Mouse (Mus musculus): ENCODE data around the gene Opa1. TPM values are rescaled to one million over a fixed set of nuclear protein-coding genes. Genes with fewer than 3 reads are reported as not detected.

Opa1 gene
- 33.1 and 34.3 TPM in 2 replicates for polyA plus RNA-seq (2015; fragmentation: Nextera tagmentation; extraction: Ambion mirVana)

DNA sequence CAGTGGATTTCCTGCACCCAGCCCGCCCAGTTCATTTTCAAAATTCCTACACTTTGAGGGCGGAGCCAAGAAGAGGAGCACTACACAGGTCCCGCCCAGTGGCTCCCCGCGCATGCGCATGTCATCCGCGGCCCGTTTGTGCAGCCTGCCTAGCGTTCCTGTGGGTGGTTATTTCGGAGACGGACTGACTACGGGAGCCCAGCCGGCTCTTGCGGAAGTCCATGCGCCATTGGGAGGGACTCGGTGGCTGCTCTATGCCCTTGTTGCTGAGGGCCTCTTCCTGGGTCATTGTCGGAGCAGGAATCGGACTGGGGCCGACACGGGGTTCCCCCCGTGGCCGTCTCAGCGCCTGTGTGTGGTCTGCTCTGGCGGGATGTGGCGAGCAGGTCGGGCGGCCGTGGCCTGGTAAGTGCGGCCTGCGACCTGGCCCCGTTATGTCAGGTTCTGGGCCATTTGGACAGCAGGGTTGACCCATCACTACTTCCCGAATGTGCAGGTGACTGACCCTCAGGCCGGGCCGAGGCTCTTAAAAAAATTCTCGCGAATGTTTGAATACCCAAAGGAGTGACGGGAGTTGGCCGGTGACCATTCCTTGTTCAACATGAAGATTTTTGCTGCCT lies at the start of gene Opa1:
Gene Opa1 (plus strand): TSS at position 168 of the 620 bp plus-strand sequence.
- H3K27me3 ChIP-seq (ENCODE audit: insufficient read depth, low read length), result peaks cover 3% of the 10 kb centered on the region; the same call in 1 of the 2 replicates
- H3K4me1 ChIP-seq (ENCODE audit: insufficient read depth, low read length), result peaks cover 8% of the 10 kb centered on the region; the same call in 1 of the 2 replicates
- peak within 1 kb of the TSS; percentile 83 for H3K9ac ChIP-seq (replicated peaks; ENCODE audit: low read length)
- H3K4me2 ChIP-seq (replicated peaks; ENCODE audit: low read depth, low read length), result peak within 1 kb of the TSS; percentile 73
- under 1% methylated on average over 39 of the region's 39 CpGs for WGBS
- H3K9me3 ChIP-seq (ENCODE audit: low read length), result no peaks in the 10 kb centered on the region
- peak; percentile 99 for ATAC-seq (ENCODE audit: low FRiP score, low TSS enrichment)
- H3K36me3 ChIP-seq (ENCODE audit: insufficient read depth, low read length), result no peaks in the 10 kb centered on the region
- H3K4me3 ChIP-seq (ENCODE audit: low read length), result peak within 1 kb of the TSS; percentile 70
- H3K27ac ChIP-seq (ENCODE audit: low read length), result no peak within 1 kb of the TSS

DNA sequence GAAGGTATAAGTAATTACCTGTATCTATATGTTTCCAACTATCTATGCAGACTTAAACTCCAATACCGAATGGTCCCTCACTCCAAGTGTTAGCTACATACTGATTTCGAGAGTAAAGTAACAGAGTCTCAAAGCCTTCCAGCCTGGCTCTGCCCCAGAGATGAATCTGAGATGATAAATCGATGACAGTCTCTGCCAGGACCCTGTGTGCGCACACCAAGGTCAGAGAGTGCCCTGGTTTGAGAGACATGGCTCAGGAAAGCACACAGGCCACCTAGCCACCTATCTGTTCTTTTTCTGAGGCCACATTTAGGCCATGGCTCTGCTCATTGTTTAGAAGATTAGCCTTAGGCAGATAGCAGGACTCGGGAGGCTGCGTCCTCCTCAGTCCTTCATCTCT lies 45.5 kb upstream of the Opa1 start:
- no peaks in the 10 kb centered on the region for H3K4me1 ChIP-seq (ENCODE audit: insufficient read depth, low read length)
- 80% methylated on average over 6 of the region's 6 CpGs for WGBS
- ATAC-seq (ENCODE audit: low FRiP score, low TSS enrichment), result no peak
- H3K27ac ChIP-seq (ENCODE audit: low read length), result no peak overlapping the region
- H3K4me2 ChIP-seq (replicated peaks; ENCODE audit: low read depth, low read length), result no peak overlapping the region
- no peak overlapping the region for H3K4me3 ChIP-seq (ENCODE audit: low read length)
- no peaks in the 10 kb centered on the region; the same call in 1 of the 2 replicates for H3K27me3 ChIP-seq (ENCODE audit: insufficient read depth, low read length)
- H3K36me3 ChIP-seq (ENCODE audit: insufficient read depth, low read length), result no peaks in the 10 kb centered on the region
- no peak overlapping the region for H3K9ac ChIP-seq (replicated peaks; ENCODE audit: low read length)
- no peaks in the 10 kb centered on the region for H3K9me3 ChIP-seq (ENCODE audit: low read length)

DNA sequence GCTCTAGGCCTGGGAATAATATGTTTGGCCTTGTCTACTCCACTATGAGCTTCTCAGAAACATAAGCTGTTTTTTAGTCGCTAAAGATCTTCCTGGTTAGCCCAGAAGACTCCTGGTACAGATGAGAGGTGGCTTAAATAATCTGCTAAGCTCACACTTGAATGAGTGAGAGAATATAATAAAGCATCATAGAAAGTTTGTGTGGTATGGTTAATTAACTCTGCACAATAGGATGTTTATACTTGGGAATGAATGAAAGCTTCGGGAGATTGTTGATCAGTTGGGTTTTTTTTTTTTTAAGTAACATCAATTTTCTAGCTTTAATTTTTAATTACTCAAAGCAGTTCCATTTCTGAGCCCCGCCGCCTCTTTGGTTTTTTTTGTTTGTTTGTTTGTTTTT lies 43.3 kb upstream of the Opa1 start:
- no peak overlapping the region for H3K4me3 ChIP-seq (ENCODE audit: low read length)
- peaks cover under 1% of the 10 kb centered on the region; the same call in 1 of the 2 replicates for H3K4me1 ChIP-seq (ENCODE audit: insufficient read depth, low read length)
- no peaks in the 10 kb centered on the region for H3K9me3 ChIP-seq (ENCODE audit: low read length)
- no peak for ATAC-seq (ENCODE audit: low FRiP score, low TSS enrichment)
- H3K36me3 ChIP-seq (ENCODE audit: insufficient read depth, low read length), result no peaks in the 10 kb centered on the region
- H3K9ac ChIP-seq (replicated peaks; ENCODE audit: low read length), result no peak overlapping the region
- WGBS, result 86% methylated on average over 4 of the region's 4 CpGs
- H3K27ac ChIP-seq (ENCODE audit: low read length), result no peak overlapping the region
- H3K27me3 ChIP-seq (ENCODE audit: insufficient read depth, low read length), result no peaks in the 10 kb centered on the region
- H3K4me2 ChIP-seq (replicated peaks; ENCODE audit: low read depth, low read length), result no peak overlapping the region

DNA sequence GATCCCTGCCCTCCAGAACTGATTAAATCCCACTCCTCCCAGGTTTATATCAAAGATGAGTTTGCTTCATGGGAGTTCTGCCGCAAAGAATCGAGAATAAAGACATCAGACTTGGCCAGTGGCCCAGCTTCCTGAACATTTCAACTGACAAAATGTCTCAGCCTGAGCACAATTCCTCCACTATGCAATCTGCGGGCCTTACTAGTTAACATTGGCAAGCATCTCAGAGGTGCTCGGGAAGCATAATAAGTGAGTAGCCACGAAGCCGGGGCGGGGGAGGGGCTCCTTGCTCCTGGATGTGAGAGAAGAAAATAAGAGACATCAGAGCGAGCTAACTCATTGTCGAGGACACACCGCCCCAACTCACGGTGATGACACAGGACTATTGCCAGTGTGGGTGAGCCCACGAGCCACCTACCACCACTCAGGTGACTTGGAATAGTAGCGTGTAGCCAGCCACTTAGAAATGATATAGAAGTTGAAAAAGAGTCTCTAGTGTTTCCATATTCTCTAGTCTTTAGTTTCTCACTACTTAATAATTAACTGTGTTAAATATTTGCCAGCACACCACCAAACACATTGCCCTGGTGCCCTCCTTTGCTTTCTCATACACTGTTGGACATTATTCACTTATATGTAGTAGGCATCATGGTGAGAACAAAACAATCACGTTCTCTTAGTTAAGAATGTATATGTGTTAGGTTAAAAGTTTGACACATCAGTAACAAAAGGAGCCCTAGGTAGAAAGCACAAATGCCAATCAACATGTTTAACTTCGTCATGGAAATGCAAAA lies 42.5 kb upstream of the Opa1 start:
- 67% methylated on average over 15 of the region's 15 CpGs for WGBS
- peak; percentile 71; the same call in 1 of the 2 replicates for ATAC-seq (ENCODE audit: low FRiP score, low TSS enrichment)
- no peaks in the 10 kb centered on the region for H3K9me3 ChIP-seq (ENCODE audit: low read length)
- no peak overlapping the region for H3K4me3 ChIP-seq (ENCODE audit: low read length)
- peak overlapping the region; percentile 51 for H3K27ac ChIP-seq (ENCODE audit: low read length)
- H3K36me3 ChIP-seq (ENCODE audit: insufficient read depth, low read length), result no peaks in the 10 kb centered on the region
- peaks cover 4% of the 10 kb centered on the region; the same call in 1 of the 2 replicates for H3K4me1 ChIP-seq (ENCODE audit: insufficient read depth, low read length)
- H3K9ac ChIP-seq (replicated peaks; ENCODE audit: low read length), result no peak overlapping the region
- H3K27me3 ChIP-seq (ENCODE audit: insufficient read depth, low read length), result no peaks in the 10 kb centered on the region
- no peak overlapping the region for H3K4me2 ChIP-seq (replicated peaks; ENCODE audit: low read depth, low read length)

DNA sequence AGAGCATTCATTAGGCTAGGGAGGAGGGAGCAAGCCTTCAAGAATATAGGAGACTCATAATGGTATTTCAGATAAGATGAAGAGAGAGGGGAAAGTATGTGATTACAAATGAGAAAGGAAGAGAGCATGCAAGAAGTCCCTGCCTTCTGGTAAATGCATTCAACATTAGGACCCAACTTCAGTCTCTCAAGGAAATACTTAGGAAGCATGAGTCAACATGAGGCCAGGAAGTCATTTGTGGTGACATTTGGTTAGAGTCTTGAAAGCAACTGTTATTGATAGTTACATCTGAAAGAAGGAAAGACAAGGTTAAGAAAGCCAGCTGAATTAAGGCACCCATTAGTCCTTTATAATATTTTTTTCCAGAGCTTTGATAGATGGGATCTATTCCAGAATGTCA lies 39.2 kb upstream of the Opa1 start:
- H3K36me3 ChIP-seq (ENCODE audit: insufficient read depth, low read length), result no peaks in the 10 kb centered on the region
- no peaks in the 10 kb centered on the region for H3K9me3 ChIP-seq (ENCODE audit: low read length)
- ATAC-seq (ENCODE audit: low FRiP score, low TSS enrichment), result no peak
- no peaks in the 10 kb centered on the region for H3K27me3 ChIP-seq (ENCODE audit: insufficient read depth, low read length)
- H3K4me3 ChIP-seq (ENCODE audit: low read length), result no peak overlapping the region
- no peak overlapping the region for H3K27ac ChIP-seq (ENCODE audit: low read length)
- peaks cover 4% of the 10 kb centered on the region; the same call in 1 of the 2 replicates for H3K4me1 ChIP-seq (ENCODE audit: insufficient read depth, low read length)
- no peak overlapping the region for H3K9ac ChIP-seq (replicated peaks; ENCODE audit: low read length)
- no peak overlapping the region for H3K4me2 ChIP-seq (replicated peaks; ENCODE audit: low read depth, low read length)

DNA sequence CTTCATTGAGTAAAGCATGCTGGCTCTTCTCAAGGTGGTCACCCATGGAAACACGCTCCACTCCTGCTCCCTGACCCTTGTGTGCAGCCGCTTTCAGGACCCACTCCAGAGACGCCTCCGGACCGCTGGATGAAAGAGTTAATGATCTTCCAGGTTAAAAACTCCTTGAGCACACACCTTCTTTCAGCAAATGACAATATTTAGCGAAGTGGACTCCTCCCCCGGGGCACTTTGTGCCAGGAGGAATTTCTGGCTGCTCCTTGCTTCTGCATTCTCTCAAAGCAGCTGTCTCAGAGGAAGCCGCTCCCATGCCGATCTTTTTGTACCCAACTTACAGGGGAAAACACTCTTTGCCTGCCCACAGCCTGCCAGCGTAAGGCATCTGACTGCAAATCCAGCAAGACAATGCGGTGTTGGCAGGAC lies 37.9 kb upstream of the Opa1 start:
- Histone ChIP-seq H3K27me3 (ENCODE audit: insufficient read depth, low read length) (no peaks in the 10 kb centered on the region), H3K4me1 (ENCODE audit: insufficient read depth, low read length) (peaks cover 4% of the 10 kb centered on the region; the same call in 1 of the 2 replicates), H3K36me3 (ENCODE audit: insufficient read depth, low read length) (no peaks in the 10 kb centered on the region), H3K4me2 (replicated peaks; ENCODE audit: low read depth, low read length) (peak overlapping the region; percentile 8; the same call in 1 of the 2 replicates), H3K4me3 (ENCODE audit: low read length) (no peak overlapping the region), H3K9ac (replicated peaks; ENCODE audit: low read length) (no peak overlapping the region), H3K9me3 (ENCODE audit: low read length) (no peaks in the 10 kb centered on the region), H3K27ac (ENCODE audit: low read length) (no peak overlapping the region)
- ATAC-seq (ENCODE audit: low FRiP score, low TSS enrichment), result no peak; the same call in 1 of the 2 replicates
- WGBS, result 68% methylated on average over 11 of the region's 11 CpGs

DNA sequence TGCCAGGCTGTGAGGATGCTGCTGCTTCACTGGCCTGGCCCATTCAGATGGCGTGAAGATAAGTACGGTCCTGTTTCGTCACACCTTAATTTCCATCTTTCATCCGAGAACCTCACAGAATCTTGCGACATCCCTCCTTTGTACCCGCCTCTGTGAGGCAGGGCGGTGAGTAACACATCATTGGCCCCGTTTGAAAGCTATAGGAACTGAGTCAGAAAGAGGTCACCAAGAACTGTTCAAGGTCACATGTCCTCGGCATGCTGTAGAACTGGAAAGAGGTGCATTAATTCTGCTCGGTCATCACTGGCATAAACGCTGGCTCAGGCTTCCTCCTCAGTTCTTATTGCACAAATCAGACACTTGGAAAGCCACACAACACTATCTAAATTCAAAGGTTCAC lies 34.3 kb upstream of the Opa1 start, which contains the start of gene Atp13a4:
Gene Atp13a4 (minus strand): TSS at position 36 of the 400 bp plus-strand sequence.
- 80% methylated on average over 11 of the region's 11 CpGs for WGBS
- ATAC-seq (ENCODE audit: low FRiP score, low TSS enrichment), result no peak
- Histone ChIP-seq H3K9ac (replicated peaks; ENCODE audit: low read length) (no peak within 1 kb of the TSS), H3K36me3 (ENCODE audit: insufficient read depth, low read length) (no peaks in the 10 kb centered on the region), H3K4me1 (ENCODE audit: insufficient read depth, low read length) (peaks cover 4% of the 10 kb centered on the region; the same call in 1 of the 2 replicates), H3K4me2 (replicated peaks; ENCODE audit: low read depth, low read length) (no peak within 1 kb of the TSS), H3K27ac (ENCODE audit: low read length) (no peak within 1 kb of the TSS), H3K9me3 (ENCODE audit: low read length) (no peaks in the 10 kb centered on the region), H3K4me3 (ENCODE audit: low read length) (no peak within 1 kb of the TSS), H3K27me3 (ENCODE audit: insufficient read depth, low read length) (no peaks in the 10 kb centered on the region)

DNA sequence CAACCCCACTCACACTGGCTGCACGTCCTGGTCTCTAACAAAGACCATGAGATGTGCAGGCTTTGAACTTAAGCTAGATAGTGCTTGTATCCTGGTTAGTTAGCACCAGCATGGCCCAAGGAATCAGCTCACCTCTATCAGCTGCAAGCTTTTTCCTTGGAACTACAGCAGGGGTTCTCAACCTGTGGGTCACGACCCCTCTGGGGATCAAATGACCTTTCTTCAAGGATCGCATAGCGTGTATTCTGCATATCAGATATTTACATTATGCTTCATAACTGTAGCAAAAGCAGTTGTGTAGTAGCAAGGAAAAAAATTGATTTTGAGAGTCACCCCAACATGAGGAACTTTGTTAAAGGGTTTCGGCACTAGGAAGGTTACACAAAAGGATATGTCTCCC lies 19.5 kb upstream of the Opa1 start:
- WGBS, result 73% methylated on average over 5 of the region's 5 CpGs
- ATAC-seq (ENCODE audit: low FRiP score, low TSS enrichment), result no peak

DNA sequence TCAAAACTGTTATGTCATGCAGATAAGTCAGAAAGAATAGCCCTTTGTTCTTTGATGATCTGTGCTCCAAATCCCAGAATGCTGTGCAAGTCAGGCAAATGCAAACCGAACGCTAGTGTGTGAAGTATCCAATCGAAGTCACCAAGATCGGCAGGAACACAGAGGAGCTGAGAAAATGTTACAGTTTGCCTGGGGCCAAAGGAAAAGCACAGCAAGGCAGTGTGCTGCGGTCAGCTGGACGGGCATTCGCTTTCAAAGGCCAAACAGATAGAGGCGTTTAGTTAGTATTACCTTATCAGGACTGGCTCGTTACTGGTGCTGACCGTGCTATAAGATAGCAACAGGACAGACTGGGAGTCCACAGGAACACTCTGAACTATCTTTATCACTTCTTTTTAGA lies 18.7 kb upstream of the Opa1 start:
- ATAC-seq (ENCODE audit: low FRiP score, low TSS enrichment), result no peak
- H3K4me1 ChIP-seq (ENCODE audit: insufficient read depth, low read length), result peaks cover 4% of the 10 kb centered on the region; the same call in 1 of the 2 replicates
- H3K4me3 ChIP-seq (ENCODE audit: low read length), result no peak overlapping the region
- no peaks in the 10 kb centered on the region for H3K9me3 ChIP-seq (ENCODE audit: low read length)
- peak overlapping the region; percentile 19; the same call in 1 of the 2 replicates for H3K9ac ChIP-seq (replicated peaks; ENCODE audit: low read length)
- H3K27ac ChIP-seq (ENCODE audit: low read length), result no peak overlapping the region
- 51% methylated on average over 10 of the region's 10 CpGs for WGBS
- H3K4me2 ChIP-seq (replicated peaks; ENCODE audit: low read depth, low read length), result peak overlapping the region; percentile 33
- peaks cover 5% of the 10 kb centered on the region for H3K27me3 ChIP-seq (ENCODE audit: insufficient read depth, low read length)
- no peaks in the 10 kb centered on the region for H3K36me3 ChIP-seq (ENCODE audit: insufficient read depth, low read length)

More for the DNA sequence above, 19.5 kb upstream of the Opa1 start:
- H3K4me2 ChIP-seq (replicated peaks; ENCODE audit: low read depth, low read length), result no peak overlapping the region
- H3K9me3 ChIP-seq (ENCODE audit: low read length), result no peaks in the 10 kb centered on the region
- H3K4me1 ChIP-seq (ENCODE audit: insufficient read depth, low read length), result peaks cover 4% of the 10 kb centered on the region; the same call in 1 of the 2 replicates
- no peak overlapping the region for H3K4me3 ChIP-seq (ENCODE audit: low read length)
- peaks cover 5% of the 10 kb centered on the region for H3K27me3 ChIP-seq (ENCODE audit: insufficient read depth, low read length)
- H3K27ac ChIP-seq (ENCODE audit: low read length), result no peak overlapping the region
- no peaks in the 10 kb centered on the region for H3K36me3 ChIP-seq (ENCODE audit: insufficient read depth, low read length)
- H3K9ac ChIP-seq (replicated peaks; ENCODE audit: low read length), result no peak overlapping the region

Data from kidney, embryonic 16.5 days (tissue).